Mouse (Mus musculus) hindbrain, embryonic 15.5 days (tissue): ENCODE data around the gene Numa1. TPM values are rescaled to one million over a fixed set of nuclear protein-coding genes. Genes with fewer than 3 reads are reported as not detected.

Experiments used
- ATAC-seq: fragments of 200-750 bp; cut with Nextera tagmentation; 2 replicates; pipeline ENCODE4 v1.8.0; 2017; ENCODE audit warnings: low read depth, moderate number of reproducible peaks, moderate TSS enrichment; ENCODE audit not compliant: low FRiP score
- H3K27ac ChIP-seq: fragments of 300-500 bp; sonication (generic); replicated peaks from 2 replicates; pipeline ENCODE4 v1.5.1; 2015; ENCODE audit warnings: mild to moderate bottlenecking, inconsistent platforms
- H3K27me3 ChIP-seq: fragments of 300-500 bp; sonication (generic); 2 replicates; pipeline ENCODE4 v1.6.1; 2015; ENCODE audit warnings: control low read depth, inconsistent platforms
- H3K36me3 ChIP-seq: fragments of 300-500 bp; sonication (generic); 2 replicates; pipeline ENCODE4 v1.6.1; 2015; ENCODE audit warnings: control low read depth, inconsistent platforms
- H3K4me1 ChIP-seq: fragments of 300-500 bp; sonication (generic); replicated peaks from 2 replicates; pipeline ENCODE4 v1.6.1; 2015; ENCODE audit warnings: control low read depth, inconsistent platforms
- H3K4me2 ChIP-seq: fragments of 300-500 bp; sonication (generic); 2 replicates; pipeline ENCODE4 v1.6.1; 2015; ENCODE audit warnings: moderate library complexity, mild to moderate bottlenecking, inconsistent platforms
- H3K4me3 ChIP-seq: fragments of 300-500 bp; sonication (generic); 2 replicates; pipeline ENCODE4 v1.5.1; 2015; ENCODE audit warnings: mild to moderate bottlenecking, inconsistent platforms
- H3K9ac ChIP-seq: fragments of 300-500 bp; sonication (generic); 2 replicates; pipeline ENCODE4 v1.6.1; 2015; ENCODE audit warnings: inconsistent platforms
- H3K9me3 ChIP-seq: fragments of 300-500 bp; sonication (generic); 2 replicates; pipeline ENCODE4 v1.6.1; 2016; ENCODE audit warnings: control low read depth, inconsistent platforms
- WGBS: fragments of 180-500 bp; shearing (Covaris S2); methylation state at CpG from one replicate; pipeline ENCODE4 v1.1.7; 2015; 5-methylcytosine and 5-hydroxymethylcytosine counted together
- polyA plus RNA-seq: library from polyadenylated mRNA; unstranded; fragments of >200 nt; fragmentation: Nextera tagmentation; extraction: Ambion mirVana; gene quantifications from 2 replicates; pipeline ENCODE4 v1.2.1, GENCODE M21; 2015

Numa1 gene
- polyA plus RNA-seq, 1 experiment from 2014 or later = 46.5 TPM

DNA sequence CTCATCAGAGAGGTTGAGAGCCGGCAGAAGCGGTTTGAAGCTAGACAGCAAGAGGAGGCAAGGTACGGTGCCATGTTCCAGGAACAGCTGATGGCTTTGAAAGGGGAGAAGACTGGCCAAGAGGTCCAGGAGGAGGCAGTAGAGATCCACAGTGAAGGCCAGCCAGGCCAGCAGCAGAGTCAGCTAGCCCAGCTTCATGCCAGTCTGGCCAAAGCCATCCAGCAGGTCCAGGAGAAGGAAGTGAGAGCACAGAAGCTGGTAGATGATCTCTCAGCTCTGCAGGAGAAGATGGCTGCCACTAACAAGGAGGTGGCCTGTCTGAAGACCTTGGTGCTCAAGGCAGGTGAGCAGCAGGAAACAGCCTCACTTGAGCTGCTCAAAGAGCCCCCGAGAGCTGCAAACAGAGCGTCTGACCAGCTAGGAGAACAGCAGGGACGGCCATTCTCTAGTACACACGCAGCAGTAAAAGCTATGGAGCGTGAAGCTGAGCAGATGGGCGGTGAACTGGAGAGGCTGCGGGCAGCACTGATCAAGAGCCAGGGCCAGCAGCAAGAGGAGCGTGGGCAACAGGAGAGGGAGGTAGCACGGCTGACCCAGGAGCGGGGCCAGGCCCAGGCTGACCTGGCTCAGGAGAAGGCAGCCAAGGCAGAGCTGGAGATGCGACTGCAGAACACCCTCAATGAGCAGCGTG lies 65.7 kb downstream of the Numa1 start:
- H3K27ac ChIP-seq = peak overlapping the region; percentile 21; the same call in 1 of the 2 replicates
- no peak overlapping the region for H3K4me3 ChIP-seq
- H3K9me3 ChIP-seq = no peaks in the 10 kb centered on the region
- no peak overlapping the region for H3K4me2 ChIP-seq
- H3K4me1 ChIP-seq = 0 out of 2 replicates have a peak, but pooled peaks cover 8% of the 10 kb centered on the region
- H3K27me3 ChIP-seq = no peaks in the 10 kb centered on the region
- ATAC-seq = 0 out of 2 replicates have a peak, but pooled peaks have one; percentile 13
- peaks cover 90% of the 10 kb centered on the region for H3K36me3 ChIP-seq
- WGBS = 85% methylated on average over 15 of the region's 15 CpGs
- H3K9ac ChIP-seq = no peak overlapping the region

DNA sequence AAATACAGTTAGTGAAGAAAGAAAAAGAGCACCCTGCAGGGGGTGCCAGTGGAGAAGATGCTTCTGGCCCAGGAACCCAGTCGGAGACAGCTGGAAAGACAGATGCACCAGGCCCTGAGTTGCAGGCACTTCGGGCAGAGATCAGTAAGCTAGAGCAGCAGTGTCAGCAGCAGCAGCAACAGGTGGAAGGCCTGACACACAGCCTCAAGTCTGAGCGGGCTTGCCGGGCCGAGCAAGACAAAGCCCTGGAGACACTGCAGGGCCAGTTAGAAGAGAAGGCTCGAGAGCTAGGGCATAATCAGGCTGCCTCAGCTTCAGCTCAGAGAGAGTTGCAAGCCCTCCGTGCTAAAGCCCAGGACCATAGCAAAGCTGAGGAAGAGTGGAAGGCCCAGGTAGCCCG lies 66.4 kb downstream of the Numa1 start:
- no peak overlapping the region for H3K4me2 ChIP-seq
- no peak for ATAC-seq
- peak overlapping the region; percentile 21; the same call in 1 of the 2 replicates for H3K27ac ChIP-seq
- no peaks in the 10 kb centered on the region for H3K27me3 ChIP-seq
- no peaks in the 10 kb centered on the region for H3K9me3 ChIP-seq
- no peak overlapping the region for H3K9ac ChIP-seq
- WGBS = 82% methylated on average over 8 of the region's 8 CpGs
- H3K4me3 ChIP-seq = no peak overlapping the region
- H3K36me3 ChIP-seq = peaks cover 90% of the 10 kb centered on the region
- H3K4me1 ChIP-seq = 0 out of 2 replicates have a peak, but pooled peaks cover 8% of the 10 kb centered on the region

DNA sequence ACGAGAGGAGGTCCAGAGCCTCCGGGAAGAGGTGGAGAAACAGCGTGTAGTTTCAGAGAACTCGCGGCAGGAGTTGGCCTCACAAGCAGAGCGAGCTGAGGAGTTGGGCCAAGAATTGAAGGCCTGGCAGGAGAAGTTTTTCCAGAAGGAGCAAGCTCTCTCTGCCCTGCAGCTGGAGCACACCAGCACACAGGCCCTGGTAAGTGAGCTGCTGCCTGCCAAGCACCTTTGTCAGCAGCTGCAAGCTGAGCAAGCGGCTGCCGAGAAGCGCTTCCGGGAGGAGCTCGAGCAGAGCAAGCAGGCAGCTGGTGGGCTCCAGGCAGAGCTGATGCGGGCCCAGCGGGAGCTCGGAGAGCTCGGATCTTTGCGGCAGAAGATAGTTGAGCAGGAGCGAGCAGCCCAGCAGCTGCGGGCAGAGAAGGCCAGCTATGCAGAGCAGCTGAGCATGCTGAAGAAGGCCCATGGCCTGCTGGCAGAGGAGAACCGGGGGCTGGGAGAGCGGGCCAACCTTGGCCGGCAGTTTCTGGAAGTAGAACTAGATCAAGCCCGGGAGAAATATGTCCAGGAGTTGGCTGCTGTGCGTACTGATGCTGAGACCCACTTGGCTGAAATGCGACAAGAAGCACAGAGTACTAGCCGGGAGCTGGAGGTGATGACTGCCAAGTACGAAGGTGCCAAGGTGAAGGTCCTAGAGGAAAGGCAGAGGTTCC lies 67.2 kb downstream of the Numa1 start:
- WGBS = 77% methylated on average over 26 of the region's 26 CpGs
- Histone ChIP-seq H3K4me1 (0 out of 2 replicates have a peak, but pooled peaks cover 8% of the 10 kb centered on the region), H3K4me2 (no peak overlapping the region), H3K9me3 (no peaks in the 10 kb centered on the region), H3K27ac (peak overlapping the region; percentile 21; the same call in 1 of the 2 replicates), H3K4me3 (no peak overlapping the region), H3K27me3 (no peaks in the 10 kb centered on the region), H3K9ac (no peak overlapping the region), H3K36me3 (peaks cover 86% of the 10 kb centered on the region)
- ATAC-seq = 0 out of 2 replicates have a peak, but pooled peaks have one; percentile 15

DNA sequence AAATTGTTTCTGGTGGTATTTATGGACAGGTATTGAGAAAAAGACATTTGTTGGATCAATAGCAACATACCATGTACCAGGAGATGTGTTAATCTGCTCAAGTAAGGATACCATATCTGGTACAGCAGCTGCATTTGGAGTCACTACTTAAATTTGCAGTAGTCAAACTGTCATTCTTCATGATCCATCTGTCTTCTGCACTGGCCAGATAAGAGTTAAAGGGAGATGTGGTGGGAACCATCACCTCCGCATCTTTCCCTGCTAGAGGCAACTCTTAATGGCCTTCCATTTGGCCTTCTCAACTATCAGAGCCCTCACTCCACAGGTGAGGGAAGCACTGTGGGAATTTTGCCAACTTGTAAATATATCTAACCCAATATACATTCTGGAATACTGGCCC lies 72.6 kb downstream of the Numa1 start:
- H3K4me1 ChIP-seq = 0 out of 2 replicates have a peak, but pooled peaks cover 5% of the 10 kb centered on the region
- no peak overlapping the region for H3K9ac ChIP-seq
- no peaks in the 10 kb centered on the region for H3K9me3 ChIP-seq
- no peak overlapping the region for H3K4me3 ChIP-seq
- no peak overlapping the region for H3K4me2 ChIP-seq
- peaks cover 85% of the 10 kb centered on the region for H3K36me3 ChIP-seq
- H3K27me3 ChIP-seq = no peaks in the 10 kb centered on the region
- H3K27ac ChIP-seq = no peak overlapping the region
- no peak for ATAC-seq
- WGBS = 84% methylated on average over 1 of the region's 1 CpGs

DNA sequence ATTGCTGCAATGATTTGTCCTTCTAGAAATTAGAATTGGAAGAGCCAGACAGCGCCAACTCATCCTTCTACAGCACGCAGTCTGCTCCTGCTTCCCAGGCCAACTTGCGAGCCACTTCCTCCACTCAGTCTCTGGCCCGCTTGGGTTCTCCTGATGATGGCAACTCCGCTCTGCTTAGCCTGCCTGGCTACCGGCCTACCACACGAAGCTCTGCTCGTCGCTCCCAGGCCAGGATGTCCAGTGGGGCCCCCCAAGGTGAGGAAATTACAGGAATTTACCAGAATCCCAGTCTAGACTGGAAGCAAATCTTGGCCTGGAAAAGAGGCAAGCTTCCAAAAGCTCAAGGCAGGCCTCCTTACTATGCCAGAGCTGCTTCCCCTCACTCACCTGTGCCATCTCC lies 77.9 kb downstream of the Numa1 start:
- no peaks in the 10 kb centered on the region for H3K9me3 ChIP-seq
- no peaks in the 10 kb centered on the region for H3K4me1 ChIP-seq
- H3K27ac ChIP-seq = no peak overlapping the region
- H3K9ac ChIP-seq = no peak overlapping the region
- no peak for ATAC-seq
- no peaks in the 10 kb centered on the region for H3K27me3 ChIP-seq
- H3K4me2 ChIP-seq = no peak overlapping the region
- no peak overlapping the region for H3K4me3 ChIP-seq
- H3K36me3 ChIP-seq = peaks cover 97% of the 10 kb centered on the region
- 93% methylated on average over 9 of the region's 9 CpGs for WGBS

DNA sequence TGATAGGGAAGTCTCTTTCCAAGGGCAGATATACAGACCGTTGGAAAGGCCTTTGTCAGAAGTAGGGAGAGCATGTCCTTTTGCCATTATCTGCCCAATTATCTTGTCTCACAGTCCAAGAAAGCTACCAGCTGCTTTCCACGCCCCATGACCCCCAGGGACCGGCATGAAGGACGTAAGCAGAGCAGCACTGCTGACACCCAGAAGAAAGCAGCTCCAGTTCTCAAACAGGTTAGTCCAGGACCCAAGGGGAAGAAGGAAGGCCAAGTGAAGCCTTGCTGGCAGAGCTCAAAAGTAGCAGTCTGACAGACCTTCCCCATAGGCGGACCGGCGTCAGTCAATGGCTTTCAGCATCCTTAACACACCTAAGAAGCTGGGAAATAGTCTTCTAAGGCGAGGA lies 79.5 kb downstream of the Numa1 start:
- Histone ChIP-seq H3K9ac (no peak overlapping the region), H3K27me3 (no peaks in the 10 kb centered on the region), H3K4me2 (no peak overlapping the region), H3K9me3 (no peaks in the 10 kb centered on the region), H3K4me3 (no peak overlapping the region), H3K27ac (0 out of 2 replicates have a peak overlapping the region, but pooled peaks have one; percentile 4), H3K36me3 (peaks cover 94% of the 10 kb centered on the region), H3K4me1 (no peaks in the 10 kb centered on the region)
- 86% methylated on average over 8 of the region's 8 CpGs for WGBS
- ATAC-seq = no peak

DNA sequence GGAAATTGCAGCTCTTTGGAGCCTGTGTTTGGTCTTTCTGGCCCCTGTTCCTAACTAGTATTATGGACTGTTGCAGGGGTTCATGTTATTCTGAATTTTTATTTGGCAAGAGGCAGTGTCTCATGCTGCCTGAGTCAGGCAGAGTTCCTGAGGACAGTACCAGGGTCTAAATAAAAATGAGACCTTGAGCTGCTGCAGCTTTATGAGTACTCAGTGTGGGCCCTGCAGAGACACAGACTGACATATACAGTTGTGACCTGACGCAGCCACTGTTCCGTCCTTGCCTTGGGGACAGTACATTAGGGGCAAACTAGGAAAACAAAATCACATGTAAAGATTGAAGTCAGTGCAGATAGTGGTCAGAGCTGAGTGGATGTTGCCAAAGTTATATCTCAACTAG lies 81.1 kb downstream of the Numa1 start:
- Histone ChIP-seq H3K27ac (no peak overlapping the region), H3K4me2 (no peak overlapping the region), H3K36me3 (peaks cover 90% of the 10 kb centered on the region), H3K27me3 (no peaks in the 10 kb centered on the region), H3K4me1 (no peaks in the 10 kb centered on the region), H3K9me3 (no peaks in the 10 kb centered on the region), H3K4me3 (no peak overlapping the region), H3K9ac (no peak overlapping the region)
- no peak for ATAC-seq
- 86% methylated on average over 2 of the region's 2 CpGs for WGBS

DNA sequence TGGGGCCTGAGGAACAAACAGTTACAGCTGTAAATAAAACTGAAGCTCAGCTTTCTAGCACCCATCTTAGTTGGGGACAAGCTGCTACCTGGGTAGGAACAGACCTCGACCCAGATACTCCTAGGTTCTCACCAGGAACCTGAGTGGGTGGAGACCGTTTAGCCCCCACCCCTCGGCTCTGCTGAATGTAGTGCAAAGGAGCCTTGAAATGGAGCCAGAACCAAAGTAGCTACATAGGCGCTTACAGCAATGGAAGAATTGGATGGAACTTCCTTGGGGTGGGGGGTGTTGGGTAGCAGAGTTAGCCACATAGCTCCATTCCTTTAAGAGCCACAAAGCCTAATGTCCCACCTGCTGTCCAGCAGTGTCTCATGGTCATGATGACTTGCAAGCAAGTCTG lies 83.0 kb downstream of the Numa1 start:
- no peak overlapping the region for H3K9ac ChIP-seq
- no peaks in the 10 kb centered on the region for H3K9me3 ChIP-seq
- H3K27ac ChIP-seq = no peak overlapping the region
- H3K27me3 ChIP-seq = no peaks in the 10 kb centered on the region
- peaks cover 80% of the 10 kb centered on the region for H3K36me3 ChIP-seq
- no peak overlapping the region for H3K4me3 ChIP-seq
- H3K4me2 ChIP-seq = no peak overlapping the region
- ATAC-seq = no peak
- 90% methylated on average over 4 of the region's 4 CpGs for WGBS
- no peaks in the 10 kb centered on the region for H3K4me1 ChIP-seq

DNA sequence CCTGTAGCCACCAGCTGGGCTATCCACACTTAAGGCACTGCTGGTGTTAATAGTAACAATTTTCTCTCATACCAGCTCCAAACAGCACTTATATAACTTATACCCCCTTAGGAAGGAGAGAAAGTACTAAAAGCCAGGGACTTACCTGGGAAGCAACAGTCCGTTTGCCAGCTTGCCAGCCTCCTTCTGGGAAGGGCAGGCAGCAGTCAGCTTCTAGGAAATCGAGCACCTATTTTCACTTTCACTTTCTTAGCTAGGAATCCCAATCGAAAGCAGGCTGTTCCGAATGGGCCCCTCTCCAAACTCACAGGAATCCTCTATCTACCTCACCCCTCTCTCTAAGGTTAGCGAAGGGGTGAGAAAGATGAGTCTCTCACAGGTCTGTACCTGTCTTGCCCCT lies 83.5 kb downstream of the Numa1 start:
- WGBS = 93% methylated on average over 5 of the region's 5 CpGs
- no peak for ATAC-seq
- H3K27ac ChIP-seq = no peak overlapping the region
- no peak overlapping the region for H3K9ac ChIP-seq
- no peak overlapping the region for H3K4me2 ChIP-seq
- no peak overlapping the region for H3K4me3 ChIP-seq
- H3K4me1 ChIP-seq = no peaks in the 10 kb centered on the region
- H3K27me3 ChIP-seq = no peaks in the 10 kb centered on the region
- H3K9me3 ChIP-seq = no peaks in the 10 kb centered on the region
- H3K36me3 ChIP-seq = peaks cover 80% of the 10 kb centered on the region

DNA sequence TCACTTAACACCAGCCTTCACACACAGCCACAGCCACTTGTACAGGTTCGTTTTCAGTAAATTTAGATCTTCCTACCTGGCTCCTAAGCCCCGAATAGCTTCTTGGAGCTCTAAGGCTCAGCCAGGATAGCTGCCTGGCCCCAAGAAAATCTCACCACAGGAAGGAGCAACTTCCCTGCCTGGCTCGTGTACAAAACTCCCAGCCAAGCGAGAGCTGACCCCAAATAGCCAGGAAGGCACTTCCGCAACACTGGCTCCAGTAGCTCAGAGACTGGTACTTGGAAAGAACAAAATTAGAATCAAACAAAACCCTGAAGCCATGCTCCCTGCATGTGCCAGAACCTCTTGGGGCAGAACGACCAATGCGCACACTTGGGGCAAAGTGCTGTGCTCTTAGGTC lies 84.1 kb downstream of the Numa1 start:
- no peaks in the 10 kb centered on the region for H3K27me3 ChIP-seq
- no peak for ATAC-seq
- WGBS = 83% methylated on average over 7 of the region's 7 CpGs
- H3K4me3 ChIP-seq = no peak overlapping the region
- no peak overlapping the region for H3K4me2 ChIP-seq
- H3K36me3 ChIP-seq = peaks cover 80% of the 10 kb centered on the region
- no peak overlapping the region for H3K27ac ChIP-seq
- H3K9ac ChIP-seq = no peak overlapping the region
- H3K9me3 ChIP-seq = no peaks in the 10 kb centered on the region
- no peaks in the 10 kb centered on the region for H3K4me1 ChIP-seq

DNA sequence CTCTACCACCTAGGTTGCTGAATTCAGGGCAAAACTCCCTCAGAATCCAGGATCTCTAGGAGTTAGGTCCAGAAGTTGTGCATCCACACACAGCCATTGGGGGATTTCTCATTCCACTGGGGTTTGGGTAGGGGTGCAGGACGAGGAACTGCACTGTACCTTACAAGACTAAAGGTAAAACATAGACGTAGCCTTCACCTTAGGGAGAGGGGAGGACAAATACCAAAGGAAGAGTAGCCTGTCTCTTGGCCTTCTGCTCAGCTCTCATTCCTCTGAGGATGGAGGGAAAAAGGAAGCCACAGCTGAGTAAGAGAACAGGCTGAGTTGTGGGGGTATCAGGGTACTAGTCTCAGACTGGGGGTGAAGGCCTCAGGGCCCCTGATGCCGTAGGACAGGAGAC lies 84.7 kb downstream of the Numa1 start, which contains the start of gene Il18bp:
TSS of gene Il18bp (minus strand) at position 101 of the 400 bp plus-strand sequence.
- no peak within 1 kb of the TSS for H3K4me3 ChIP-seq
- no peaks in the 10 kb centered on the region for H3K4me1 ChIP-seq
- no peak for ATAC-seq
- H3K36me3 ChIP-seq = peaks cover 80% of the 10 kb centered on the region
- 93% methylated on average over 3 of the region's 3 CpGs for WGBS
- H3K9ac ChIP-seq = no peak within 1 kb of the TSS
- no peak within 1 kb of the TSS for H3K4me2 ChIP-seq
- H3K27ac ChIP-seq = no peak within 1 kb of the TSS
- H3K27me3 ChIP-seq = no peaks in the 10 kb centered on the region
- no peaks in the 10 kb centered on the region for H3K9me3 ChIP-seq

DNA sequence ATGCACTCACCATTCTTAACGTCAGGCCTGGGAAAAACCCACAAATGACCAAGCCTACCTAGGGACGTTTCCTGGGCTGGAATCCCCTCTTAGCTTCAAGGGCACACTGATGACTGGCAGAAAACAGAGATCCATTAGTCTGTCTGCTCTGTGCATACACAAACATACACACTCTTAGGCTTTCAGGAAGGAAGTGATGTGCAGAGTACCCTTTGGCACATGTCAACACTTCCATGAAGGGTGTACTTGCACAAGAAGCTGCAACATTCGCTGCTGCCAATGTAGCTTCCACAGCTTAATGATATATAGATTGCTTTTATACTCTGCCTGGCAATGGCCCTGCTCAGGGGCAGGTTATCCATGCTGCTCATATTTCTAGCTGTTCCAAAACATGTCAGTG lies 85.5 kb downstream of the Numa1 start:
- H3K36me3 ChIP-seq = peaks cover 78% of the 10 kb centered on the region
- no peaks in the 10 kb centered on the region for H3K9me3 ChIP-seq
- H3K27ac ChIP-seq = no peak overlapping the region
- no peak overlapping the region for H3K4me2 ChIP-seq
- WGBS = 68% methylated on average over 3 of the region's 3 CpGs
- H3K4me3 ChIP-seq = no peak overlapping the region
- no peaks in the 10 kb centered on the region for H3K27me3 ChIP-seq
- H3K4me1 ChIP-seq = no peaks in the 10 kb centered on the region
- ATAC-seq = no peak
- H3K9ac ChIP-seq = no peak overlapping the region
